Mouse (Mus musculus) ES-Bruce4 (cell line): Measurements from ENCODE around the gene Ptprg. TPM values are rescaled to one million over a fixed set of nuclear protein-coding genes. Genes with fewer than 3 reads are reported as not detected.

Experiments
- H3K27ac ChIP-seq: 2 replicates; pipeline ENCODE4 v1.5.1; 2012; ENCODE audit warnings: low read length, inconsistent platforms; ENCODE audit not compliant: insufficient read depth
- H3K27me3 ChIP-seq: 2 replicates; pipeline ENCODE4 v1.6.1; 2012; ENCODE audit warnings: mild to moderate bottlenecking, low read length, inconsistent platforms; ENCODE audit not compliant: control insufficient read depth, poor library complexity, insufficient read depth, severe bottlenecking
- H3K36me3 ChIP-seq: 2 replicates; pipeline ENCODE4 v1.6.1; 2012; ENCODE audit warnings: inconsistent platforms, mild to moderate bottlenecking, low read length, moderate library complexity; ENCODE audit not compliant: control insufficient read depth, poor library complexity, insufficient read depth, severe bottlenecking
- H3K4me1 ChIP-seq: one replicate; pipeline ENCODE4 v1.8.1; 2011; ENCODE audit warnings: low read length; ENCODE audit not compliant: control insufficient read depth, insufficient read depth
- H3K4me3 ChIP-seq: 2 replicates; pipeline ENCODE4 v1.5.1; 2011; ENCODE audit warnings: low read depth, mild to moderate bottlenecking, low read length
- H3K9ac ChIP-seq: 2 replicates; pipeline ENCODE4 v1.6.1; 2012; ENCODE audit warnings: low read depth, mild to moderate bottlenecking, inconsistent platforms; ENCODE audit not compliant: poor library complexity, severe bottlenecking
- H3K9me3 ChIP-seq: replicated peaks from 2 replicates; pipeline ENCODE4 v1.6.1; 2012; ENCODE audit warnings: mild to moderate bottlenecking, low read length, inconsistent platforms; ENCODE audit not compliant: control insufficient read depth, poor library complexity, insufficient read depth, severe bottlenecking
- CTCF ChIP-seq: IDR thresholded peaks from one replicate; pipeline ENCODE4 v1.8.1; 2011; ENCODE audit warnings: low read depth, low read length
- EP300 ChIP-seq: IDR thresholded peaks from 2 replicates; pipeline ENCODE4 v1.6.1; 2011; ENCODE audit warnings: low read depth, low read length; ENCODE audit not compliant: insufficient read depth
- POLR2A ChIP-seq: IDR thresholded peaks from one replicate; pipeline ENCODE4 v1.8.1; 2011; ENCODE audit warnings: low read length; ENCODE audit not compliant: insufficient read depth
- polyA plus RNA-seq: library from polyadenylated mRNA; stranded (reverse); fragments of >200 nt; gene quantifications from 2 replicates; pipeline ENCODE4 v1.2.4, GENCODE M21; 2011; ENCODE audit warnings: low read depth; ENCODE audit not compliant: missing spikeins, insufficient read depth, insufficient read length

The Ptprg gene
- polyA plus RNA-seq, 1 experiment: 27.4 TPM

DNA sequence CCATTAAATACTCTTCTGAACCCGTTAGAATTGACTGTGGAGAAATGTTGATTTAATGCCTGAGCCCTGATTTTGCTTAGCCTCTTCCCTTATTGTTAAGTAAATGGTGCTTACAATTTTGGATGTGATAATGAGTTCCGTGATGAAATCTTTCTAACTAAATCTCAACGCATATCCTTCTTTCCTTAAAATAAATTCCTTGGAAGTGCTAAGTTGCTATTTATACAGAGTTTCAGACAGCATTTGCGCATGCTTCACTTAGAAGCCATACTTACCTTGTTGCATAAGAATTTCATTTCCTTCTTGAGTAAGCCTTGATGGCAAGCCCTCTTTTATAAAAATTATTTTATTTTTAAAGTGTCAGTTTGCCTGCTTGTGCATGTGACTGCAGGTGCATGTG is 70.2 kb downstream of the Ptprg start:
- Histone ChIP-seq H3K27me3 (no peaks in the 10 kb centered on the region), H3K9me3 (no peaks in the 10 kb centered on the region), H3K36me3 (no peaks in the 10 kb centered on the region), H3K4me1 (peaks cover 14% of the 10 kb centered on the region), H3K9ac (no peak overlapping the region), H3K4me3 (no peak overlapping the region), H3K27ac (no peak overlapping the region)
- TF ChIP-seq CTCF (no peak), EP300 (no peak), POLR2A (no peak)

DNA sequence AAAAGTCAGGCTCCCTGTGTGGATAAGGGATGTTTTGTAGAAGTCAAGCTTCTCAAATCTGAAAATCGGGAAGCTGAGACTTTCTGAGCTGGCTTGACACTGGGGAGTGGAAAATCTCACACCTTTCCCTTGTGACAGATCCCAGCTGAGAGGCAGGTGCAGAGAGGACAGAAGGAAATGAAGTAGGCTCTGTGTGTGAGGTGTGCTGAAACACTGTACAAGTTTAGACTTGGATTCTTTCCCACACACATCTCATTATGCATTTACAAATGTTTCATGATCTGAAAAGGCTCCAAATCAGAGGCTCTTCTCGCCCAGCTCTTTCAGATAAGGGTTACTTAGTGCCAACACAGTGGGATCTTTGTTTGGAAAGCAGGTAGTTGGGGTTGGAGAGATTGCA is 77.4 kb downstream of the Ptprg start:
- no peak overlapping the region for H3K27ac ChIP-seq
- H3K27me3 ChIP-seq: no peaks in the 10 kb centered on the region
- H3K4me3 ChIP-seq: no peak overlapping the region
- TF ChIP-seq CTCF: no peak
- no peak for TF ChIP-seq EP300
- TF ChIP-seq POLR2A: no peak
- H3K36me3 ChIP-seq: no peaks in the 10 kb centered on the region
- no peaks in the 10 kb centered on the region for H3K9me3 ChIP-seq
- H3K9ac ChIP-seq: no peak overlapping the region
- peaks cover 1% of the 10 kb centered on the region for H3K4me1 ChIP-seq

DNA sequence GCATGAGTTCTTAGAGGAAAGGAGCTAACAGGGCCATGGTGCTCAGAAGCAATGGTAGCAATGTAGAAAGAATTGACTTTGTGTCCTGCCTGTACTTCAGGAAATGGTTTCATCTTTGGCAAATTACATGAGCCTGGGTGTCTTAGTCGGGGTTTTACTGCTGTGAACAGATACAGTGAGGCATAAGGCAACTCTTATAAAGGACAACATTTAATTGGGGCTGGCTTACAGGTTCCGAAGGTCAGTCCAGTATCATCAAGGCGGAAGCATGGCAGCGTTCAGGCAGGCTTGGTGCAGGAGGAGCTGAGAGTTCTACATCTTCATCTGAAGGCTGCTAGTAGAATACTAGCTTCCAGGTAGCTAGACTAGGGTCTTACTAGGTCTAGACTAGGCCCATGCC is 78.2 kb downstream of the Ptprg start:
- no peak overlapping the region for H3K4me3 ChIP-seq
- no peaks in the 10 kb centered on the region for H3K9me3 ChIP-seq
- H3K9ac ChIP-seq: no peak overlapping the region
- H3K27me3 ChIP-seq: no peaks in the 10 kb centered on the region
- no peaks in the 10 kb centered on the region for H3K36me3 ChIP-seq
- H3K4me1 ChIP-seq: peaks cover 1% of the 10 kb centered on the region
- no peak overlapping the region for H3K27ac ChIP-seq
- no peak for TF ChIP-seq EP300
- no peak for TF ChIP-seq CTCF
- no peak for TF ChIP-seq POLR2A

DNA sequence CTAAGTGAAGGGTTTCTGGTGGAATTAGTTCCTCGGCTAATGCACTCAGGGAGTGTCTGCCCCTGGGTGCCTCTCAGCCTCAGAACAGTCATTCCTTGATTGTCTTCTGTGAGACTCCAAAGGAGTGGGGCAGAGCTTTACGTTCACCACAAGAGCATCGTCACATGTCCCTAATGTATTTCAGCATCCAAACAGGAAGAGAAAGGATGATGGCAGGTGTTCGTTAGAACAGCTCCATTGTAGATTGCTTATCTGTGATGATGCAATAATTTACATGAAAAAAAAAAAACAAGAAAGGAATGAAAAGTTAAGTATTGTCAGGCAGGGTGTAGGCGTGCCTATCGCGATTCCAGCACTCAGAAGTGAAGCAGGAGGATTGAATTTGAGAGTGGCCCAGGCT is 84.3 kb downstream of the Ptprg start:
- no peak overlapping the region for H3K4me3 ChIP-seq
- TF ChIP-seq CTCF: no peak
- TF ChIP-seq POLR2A: no peak
- TF ChIP-seq EP300: no peak
- H3K27me3 ChIP-seq: no peaks in the 10 kb centered on the region
- no peaks in the 10 kb centered on the region for H3K9me3 ChIP-seq
- peaks cover 6% of the 10 kb centered on the region for H3K4me1 ChIP-seq
- no peak overlapping the region for H3K27ac ChIP-seq
- H3K9ac ChIP-seq: no peak overlapping the region
- H3K36me3 ChIP-seq: no peaks in the 10 kb centered on the region

DNA sequence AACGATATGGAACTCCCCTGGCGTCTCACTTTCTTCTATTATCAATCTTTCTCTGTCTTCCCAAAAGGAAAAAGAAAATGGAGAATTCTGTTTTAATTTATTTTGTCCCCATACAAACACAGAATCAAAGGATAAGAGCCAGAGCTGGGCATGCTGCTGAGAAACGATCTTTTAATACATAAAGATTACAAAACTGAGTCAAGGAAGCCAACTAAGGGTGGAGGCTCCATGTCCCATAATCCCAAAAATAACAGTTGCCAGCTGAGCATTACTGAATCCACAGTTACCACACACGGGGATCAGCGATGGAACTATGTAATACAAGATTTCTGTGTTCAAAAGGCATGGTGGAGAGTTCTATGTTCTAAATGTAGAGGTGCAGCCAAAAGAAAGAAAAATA is 86.0 kb downstream of the Ptprg start:
- Histone ChIP-seq H3K4me1 (peaks cover 5% of the 10 kb centered on the region), H3K4me3 (no peak overlapping the region), H3K9me3 (no peaks in the 10 kb centered on the region), H3K36me3 (no peaks in the 10 kb centered on the region), H3K27me3 (no peaks in the 10 kb centered on the region), H3K9ac (no peak overlapping the region), H3K27ac (no peak overlapping the region)
- no peak for TF ChIP-seq CTCF
- no peak for TF ChIP-seq EP300
- no peak for TF ChIP-seq POLR2A

DNA sequence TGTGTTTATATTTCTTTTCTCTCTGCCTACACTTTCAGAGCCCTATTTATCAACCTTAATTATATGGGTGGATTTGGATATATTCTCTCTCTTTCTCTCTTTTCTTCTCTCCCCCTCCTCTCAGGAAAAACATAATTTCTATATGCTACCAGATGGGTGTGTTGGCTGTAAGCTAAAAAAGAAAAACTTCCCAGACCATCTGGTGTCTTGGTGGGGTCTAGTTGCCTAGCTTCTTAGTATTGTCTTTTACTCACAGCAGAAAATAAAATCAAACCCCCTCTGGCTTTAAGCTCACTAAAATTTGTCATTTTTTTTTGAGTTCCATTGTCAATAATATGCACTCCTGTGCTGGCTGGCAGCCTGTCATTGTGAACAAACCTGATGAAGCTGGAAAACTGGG is 87.0 kb downstream of the Ptprg start:
- H3K9ac ChIP-seq: no peak overlapping the region
- peaks cover 5% of the 10 kb centered on the region for H3K4me1 ChIP-seq
- H3K27me3 ChIP-seq: no peaks in the 10 kb centered on the region
- no peaks in the 10 kb centered on the region for H3K9me3 ChIP-seq
- H3K27ac ChIP-seq: no peak overlapping the region
- TF ChIP-seq EP300 (no peak), POLR2A (no peak), CTCF (no peak)
- H3K36me3 ChIP-seq: no peaks in the 10 kb centered on the region
- H3K4me3 ChIP-seq: no peak overlapping the region
